Mouse (Mus musculus) embryonic stem cell, embryonic (primary cell): ENCODE data around the gene Olfr612.
"Not testable (repeated sequence)": the region's sequence is repeated elsewhere in the genome, so short reads cannot be mapped to it uniquely, and the experiment has no call there.

Experiments
- CTCF ChIA-PET, 4 experiments: fragments of 300-600 bp in 2 of 4; fragments of 350-600 bp in 2 of 4; sonication (Branson Sonifier 250); formaldehyde crosslinking; loops; one replicate each; lab custom pipeline; 2022; ENCODE audit warnings: inconsistent platforms in 2 of 4; lab: Charles Lee
- POLR2A ChIA-PET, 4 experiments: fragments of 300-600 bp in 2 of 4; fragments of 350-600 bp in 2 of 4; sonication (Branson Sonifier 250); formaldehyde crosslinking; loops; one replicate each; lab custom pipeline; 2022; ENCODE audit warnings: antibody characterized with exemption in 4 of 4, inconsistent platforms in 1 of 4; lab: Charles Lee

Olfr612 gene

GRCm38 (mm10) chr7:103542617-103543016 lies at the start of gene Olfr612:
Gene Olfr612, minus strand, starts transcription at chr7:103542717.
- POLR2A ChIA-PET, CTCF ChIA-PET: not testable (repeated sequence)

GRCm38 (mm10) chr7:103589803-103590202 lies 47.3 kb upstream of the Olfr612 start, which contains the start of gene Olfr618:
Gene Olfr618, plus strand, starts transcription at chr7:103590103.
- ChIA-PET POLR2A (no interaction called here), CTCF (no interaction called here)

GRCm38 (mm10) chr7:103572761-103573160 lies 30.2 kb upstream of the Olfr612 start, which contains the start of gene Olfr617:
Gene Olfr617, plus strand, starts transcription at chr7:103573061.
- ChIA-PET POLR2A (no interaction called here), CTCF (no interaction called here)

- ChIA-PET CTCF (no interaction called here), POLR2A (no interaction called here)
Measured at GRCm38 (mm10) chr7:103569043-103569442, 26.5 kb upstream of the Olfr612 start, which contains the start of gene Olfr616. Gene Olfr616, minus strand, starts transcription at chr7:103569143.

- CTCF ChIA-PET: no interaction called here
- POLR2A ChIA-PET: no interaction called here
Measured at GRCm38 (mm10) chr7:103555779-103556178, 13.3 kb upstream of the Olfr612 start, which contains the start of gene Olfr615. Gene Olfr615, plus strand, starts transcription at chr7:103556079.

GRCm38 (mm10) chr7:103547774-103548173 lies 5.3 kb upstream of the Olfr612 start, which contains the start of gene Olfr613:
Gene Olfr613, plus strand, starts transcription at chr7:103548074.
- POLR2A ChIA-PET: no interaction called here

GRCm38 (mm10) chr7:103520746-103521145 lies 21.8 kb downstream of the Olfr612 start, which contains the start of gene Olfr611:
Gene Olfr611, minus strand, starts transcription at chr7:103520846.
- POLR2A ChIA-PET, CTCF ChIA-PET: not testable (repeated sequence)

More at GRCm38 (mm10) chr7:103547774-103548173, 5.3 kb upstream of the Olfr612 start, which contains the start of gene Olfr613:
- CTCF ChIA-PET: no interaction called here

- ChIA-PET POLR2A (no interaction called here), CTCF (interaction anchor here in 1 of 4 experiments (0.6 kb wide), 1 partner anchor 344 kb away, joined by 3 read pairs; no protein-coding TSS in a partner anchor)
Measured at GRCm38 (mm10) chr7:103512022-103512421, 30.5 kb downstream of the Olfr612 start, which contains the start of gene Olfr610. Gene Olfr610, minus strand, starts transcription at chr7:103512122.

- CTCF ChIA-PET: no interaction called here
- POLR2A ChIA-PET: no interaction called here
Measured at GRCm38 (mm10) chr7:103497962-103498361, 44.6 kb downstream of the Olfr612 start, which contains the start of gene Olfr609. Gene Olfr609, minus strand, starts transcription at chr7:103498062.
